Mouse (Mus musculus): Measurements from ENCODE around the gene Slc35e3. TPM values are rescaled to one million over a fixed set of nuclear protein-coding genes. Genes with fewer than 3 reads are reported as not detected.
"Not testable (repeated sequence)": the region's sequence is repeated elsewhere in the genome, so short reads cannot be mapped to it uniquely, and the experiment has no call there.

Slc35e3 gene
- total RNA-seq, 1 experiment from 2014 or later = 10.3 TPM

DNA sequence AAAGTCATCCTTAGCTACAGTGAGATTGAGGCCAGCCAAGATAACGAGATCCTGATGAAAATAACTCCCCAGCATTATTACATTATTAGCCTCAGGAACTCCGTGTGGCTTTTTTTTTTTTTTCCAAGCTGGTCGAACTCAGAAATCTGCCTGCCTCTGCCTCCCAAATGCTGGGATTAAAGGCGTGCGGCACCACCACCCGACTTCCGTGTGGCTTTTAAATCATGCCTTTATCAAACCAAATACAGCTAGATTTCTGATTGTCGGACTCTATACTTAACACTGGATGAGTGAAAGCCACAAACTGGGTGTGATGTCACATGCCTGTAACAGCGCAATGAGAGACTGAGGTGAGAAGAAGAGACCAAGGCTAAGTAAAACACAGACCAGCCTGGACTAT is 33.3 kb downstream of the Slc35e3 start:
- ATAC-seq (replicated peaks in 1 of 2; ENCODE audit: insufficient read depth in 1 of 2, low FRiP score in 2 of 2, low TSS enrichment in 1 of 2, low read depth in 1 of 2, poor library complexity in 2 of 2, severe bottlenecking in 2 of 2) = no peak

DNA sequence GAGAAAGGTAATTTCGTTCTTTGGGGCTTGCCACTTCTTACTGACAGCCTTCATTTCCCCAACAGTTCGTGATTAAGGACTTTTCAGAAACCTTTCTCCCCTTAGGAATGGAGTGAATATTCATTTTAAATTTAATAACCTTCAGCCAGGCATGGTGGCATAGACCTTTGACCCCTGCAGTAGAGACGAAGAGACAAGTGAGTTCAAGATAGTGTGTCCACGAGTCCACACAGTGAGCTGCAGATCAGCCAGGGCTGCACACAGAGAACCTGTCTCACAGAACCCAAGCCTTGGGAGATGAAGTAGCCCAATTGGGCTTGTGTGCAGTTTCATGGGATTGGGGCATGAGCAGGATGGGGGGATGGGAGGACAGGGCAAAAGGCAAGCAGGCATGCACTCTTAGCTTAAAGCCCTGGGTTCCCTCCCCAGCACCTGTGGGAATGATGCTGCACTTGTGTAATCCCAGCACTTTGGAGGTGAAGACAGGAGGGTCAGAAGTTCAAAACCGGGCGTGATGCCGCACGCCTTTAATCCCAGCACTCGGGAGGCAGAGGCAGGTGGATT is 33.9 kb downstream of the Slc35e3 start:
- ATAC-seq (replicated peaks in 1 of 2; ENCODE audit: insufficient read depth in 1 of 2, low FRiP score in 2 of 2, low TSS enrichment in 1 of 2, low read depth in 1 of 2, poor library complexity in 2 of 2, severe bottlenecking in 2 of 2) = no peak

DNA sequence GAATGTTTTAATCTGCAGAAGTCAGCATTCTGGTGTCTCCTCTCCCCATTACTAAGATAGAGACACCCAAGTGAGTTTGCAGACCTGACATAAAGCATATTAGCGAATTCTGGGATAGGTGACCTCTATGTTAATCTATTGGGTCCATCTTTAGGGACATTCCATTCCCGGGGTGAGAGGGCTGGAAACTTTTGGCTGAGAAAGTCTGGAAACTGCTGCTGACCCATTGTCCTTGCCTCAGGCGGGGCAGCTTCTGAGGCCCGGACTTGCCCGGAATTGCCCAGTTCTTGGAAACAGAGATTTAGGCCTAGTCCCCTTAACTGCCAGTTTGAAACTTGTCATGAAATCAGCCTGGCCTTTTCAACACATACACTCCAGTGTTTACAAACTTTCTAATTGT is 34.8 kb downstream of the Slc35e3 start:
- no peak for ATAC-seq (replicated peaks in 1 of 2; ENCODE audit: insufficient read depth in 1 of 2, low FRiP score in 2 of 2, low TSS enrichment in 1 of 2, low read depth in 1 of 2, poor library complexity in 2 of 2, severe bottlenecking in 2 of 2)

DNA sequence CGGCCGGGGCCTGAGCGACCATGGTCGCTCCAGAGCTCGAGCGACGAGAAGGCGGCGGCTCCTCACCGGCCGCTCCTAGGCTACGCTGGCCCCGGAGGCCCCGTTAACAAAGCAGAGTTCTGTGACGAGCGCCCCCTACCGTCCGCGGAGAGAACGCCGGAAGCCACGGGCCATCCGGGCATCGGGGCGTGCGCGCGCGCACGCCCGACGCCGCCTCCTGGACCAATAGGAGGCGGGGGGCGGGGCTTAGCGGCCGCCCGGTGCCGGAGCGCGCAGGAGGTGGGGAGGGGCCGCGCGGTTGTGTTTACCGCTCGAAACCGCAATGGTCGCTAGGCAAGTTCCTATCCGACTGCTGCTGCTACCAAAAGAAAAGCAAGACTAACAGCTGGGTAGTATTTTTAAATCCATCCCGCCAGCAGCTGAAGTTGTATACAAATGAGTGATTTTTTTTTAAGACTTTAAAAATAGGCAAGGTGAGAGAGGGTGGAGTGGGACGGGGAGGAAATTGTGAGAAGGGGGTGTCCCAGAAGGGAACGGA is 35.5 kb downstream of the Slc35e3 start, which contains the start of gene Mdm2:
Mdm2 (minus strand) TSS at position 155 of the 538 bp plus-strand sequence.
- ATAC-seq (replicated peaks in 1 of 2; ENCODE audit: insufficient read depth in 1 of 2, low FRiP score in 2 of 2, low TSS enrichment in 1 of 2, low read depth in 1 of 2, poor library complexity in 2 of 2, severe bottlenecking in 2 of 2) = peak; percentile 82 to 83

DNA sequence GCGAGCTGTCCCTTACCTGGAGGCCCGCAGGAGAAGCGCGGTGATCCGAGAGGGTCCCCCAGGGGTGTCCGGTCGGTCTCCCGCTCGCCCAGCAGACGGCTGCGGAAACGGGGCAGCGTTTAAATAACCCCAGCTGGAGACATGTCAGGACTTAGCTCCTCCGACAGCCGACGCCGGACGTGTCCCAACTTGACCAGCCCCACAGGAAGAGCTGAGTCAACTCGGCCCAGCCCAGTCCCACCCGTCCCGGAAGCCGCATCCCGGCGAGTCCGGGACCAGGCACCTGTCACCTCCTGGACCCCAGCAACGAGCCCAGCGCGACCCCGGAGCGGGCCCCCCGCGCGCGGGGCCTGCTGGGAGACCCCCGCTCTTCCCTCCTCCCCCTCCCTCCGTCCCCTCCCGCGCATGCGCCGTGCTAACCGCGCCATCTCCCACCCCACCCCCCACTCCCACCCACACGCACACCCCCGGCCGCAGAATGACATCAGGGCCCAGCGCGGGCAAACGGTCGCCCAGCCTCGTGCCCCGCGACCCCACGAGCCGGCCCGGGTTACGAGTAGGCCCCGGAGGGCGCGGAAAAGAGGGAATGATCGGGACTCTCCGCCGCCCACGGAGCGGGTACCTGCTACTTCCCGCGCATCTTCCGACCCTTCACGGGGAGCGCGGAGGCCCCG is 36.1 kb downstream of the Slc35e3 start:
- ATAC-seq (replicated peaks in 1 of 2; ENCODE audit: insufficient read depth in 1 of 2, low FRiP score in 2 of 2, low TSS enrichment in 1 of 2, low read depth in 1 of 2, poor library complexity in 2 of 2, severe bottlenecking in 2 of 2) = peak; percentile 30 to 55; a peak in 3 of 4 replicates

DNA sequence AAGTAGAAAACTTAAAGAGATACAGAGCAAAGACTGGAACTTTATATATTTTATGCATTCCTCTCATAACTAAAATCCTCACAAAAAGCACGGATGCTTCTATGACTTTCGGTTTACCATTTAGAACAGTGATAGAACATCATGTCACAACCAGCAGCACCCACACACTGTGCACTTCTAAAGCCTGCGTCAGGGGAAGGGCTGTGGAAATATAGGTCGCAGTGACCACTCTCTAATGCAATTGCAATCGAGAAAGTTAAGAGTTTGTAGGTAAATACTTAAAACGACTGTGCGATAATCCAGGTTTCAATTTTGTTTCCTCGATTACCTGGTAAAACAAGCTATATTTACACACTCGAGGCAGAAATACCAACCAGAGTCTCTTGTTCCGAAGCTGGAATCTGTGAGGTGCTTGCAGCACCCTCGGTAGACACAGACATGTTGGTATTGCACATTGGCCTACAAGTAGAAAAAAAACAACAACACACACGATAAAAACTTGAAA is 36.8 kb downstream of the Slc35e3 start:
- no peak for ATAC-seq (replicated peaks in 1 of 2; ENCODE audit: insufficient read depth in 1 of 2, low FRiP score in 2 of 2, low TSS enrichment in 1 of 2, low read depth in 1 of 2, poor library complexity in 2 of 2, severe bottlenecking in 2 of 2)

DNA sequence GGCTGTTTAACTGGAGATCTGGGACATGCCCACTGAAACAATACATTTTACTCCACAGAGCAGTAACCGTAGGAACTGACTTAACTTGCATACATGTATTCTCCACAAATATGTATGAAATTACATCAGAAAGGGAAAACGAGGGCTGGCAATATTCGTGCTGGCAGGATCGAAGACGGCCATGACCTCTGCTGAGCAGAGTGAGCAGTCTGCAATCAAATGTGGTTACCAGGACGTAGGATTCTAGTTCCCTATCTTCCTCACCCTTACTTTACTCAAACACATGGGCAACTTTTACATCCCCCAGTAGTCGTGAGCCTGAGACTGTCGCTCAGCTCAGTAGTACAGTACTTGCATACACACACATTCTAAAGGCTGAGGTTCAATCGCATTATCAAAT is 37.3 kb downstream of the Slc35e3 start:
- no peak for ATAC-seq (replicated peaks in 1 of 2; ENCODE audit: insufficient read depth in 1 of 2, low FRiP score in 2 of 2, low TSS enrichment in 1 of 2, low read depth in 1 of 2, poor library complexity in 2 of 2, severe bottlenecking in 2 of 2)

DNA sequence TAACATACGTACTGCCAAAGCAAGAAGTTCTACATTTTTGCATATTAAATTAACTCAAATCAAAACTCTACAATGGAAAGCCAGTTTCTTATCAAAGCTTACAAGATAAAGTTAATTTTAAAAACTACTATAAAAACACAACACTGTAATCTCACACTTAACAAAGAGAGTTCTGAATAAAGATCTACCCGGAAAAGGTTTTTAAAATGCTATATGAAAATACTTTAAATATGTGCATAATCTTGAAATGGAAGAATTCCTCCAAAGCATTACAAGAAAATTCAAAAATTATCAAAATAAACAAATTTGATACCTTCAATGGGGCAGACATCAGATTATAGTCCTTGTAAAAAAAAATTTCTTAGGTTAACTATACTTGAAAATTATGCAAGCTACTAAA is 37.8 kb downstream of the Slc35e3 start:
- no peak for ATAC-seq (replicated peaks in 1 of 2; ENCODE audit: insufficient read depth in 1 of 2, low FRiP score in 2 of 2, low TSS enrichment in 1 of 2, low read depth in 1 of 2, poor library complexity in 2 of 2, severe bottlenecking in 2 of 2)

DNA sequence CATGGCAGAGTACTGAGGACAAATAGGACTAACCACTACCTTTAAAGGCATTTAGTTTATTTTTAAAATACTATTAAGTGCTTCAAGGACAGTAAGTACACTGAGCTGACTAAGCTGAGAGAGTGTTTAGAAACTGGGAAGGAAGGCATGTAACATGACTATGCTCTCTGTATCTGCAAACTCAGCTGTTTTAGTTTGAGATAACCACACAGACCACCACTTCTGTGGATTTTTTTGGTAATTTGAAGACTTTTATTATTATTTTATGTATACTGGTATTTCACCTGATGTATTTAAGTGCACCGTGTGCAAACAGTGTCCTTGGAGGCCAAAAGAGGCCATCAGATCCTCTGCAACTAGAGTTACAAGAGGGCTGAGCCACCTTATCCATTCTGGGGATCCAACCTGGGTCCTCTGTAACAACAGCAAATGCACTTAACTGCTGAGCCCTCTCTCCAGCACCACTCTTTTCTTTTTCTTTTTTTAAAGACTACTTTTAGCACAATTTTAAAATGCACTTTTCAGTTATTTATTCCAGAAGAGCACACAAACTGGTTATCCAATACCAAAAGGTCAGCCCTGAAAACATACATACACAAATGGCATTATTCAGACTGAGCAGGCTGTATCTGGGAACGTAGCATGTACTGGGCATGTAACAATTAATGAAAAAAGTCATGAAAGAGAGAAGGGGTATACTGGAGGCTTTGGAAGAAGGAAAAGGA is 38.9 kb downstream of the Slc35e3 start:
- no peak for ATAC-seq (replicated peaks in 1 of 2; ENCODE audit: insufficient read depth in 1 of 2, low FRiP score in 2 of 2, low TSS enrichment in 1 of 2, low read depth in 1 of 2, poor library complexity in 2 of 2, severe bottlenecking in 2 of 2)

DNA sequence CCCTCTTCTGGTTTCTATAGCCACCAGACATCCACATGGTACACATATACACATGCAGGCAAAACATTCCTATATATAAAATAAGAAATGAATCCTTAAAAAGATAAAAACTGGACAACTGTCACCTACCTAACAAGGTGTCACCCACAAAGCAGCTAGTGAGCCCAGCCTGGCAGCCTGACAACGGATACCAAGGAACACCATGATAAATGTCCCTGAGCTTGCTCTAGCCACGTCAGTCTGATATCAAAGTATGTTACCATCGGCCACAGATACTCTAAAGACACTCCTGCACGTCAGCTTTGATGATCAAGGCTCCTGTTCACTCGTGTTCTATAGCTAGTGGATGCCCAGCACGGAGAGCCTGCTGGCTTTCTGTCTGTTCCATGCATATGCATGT is 39.7 kb downstream of the Slc35e3 start:
- no peak for ATAC-seq (replicated peaks in 1 of 2; ENCODE audit: insufficient read depth in 1 of 2, low FRiP score in 2 of 2, low TSS enrichment in 1 of 2, low read depth in 1 of 2, poor library complexity in 2 of 2, severe bottlenecking in 2 of 2)

DNA sequence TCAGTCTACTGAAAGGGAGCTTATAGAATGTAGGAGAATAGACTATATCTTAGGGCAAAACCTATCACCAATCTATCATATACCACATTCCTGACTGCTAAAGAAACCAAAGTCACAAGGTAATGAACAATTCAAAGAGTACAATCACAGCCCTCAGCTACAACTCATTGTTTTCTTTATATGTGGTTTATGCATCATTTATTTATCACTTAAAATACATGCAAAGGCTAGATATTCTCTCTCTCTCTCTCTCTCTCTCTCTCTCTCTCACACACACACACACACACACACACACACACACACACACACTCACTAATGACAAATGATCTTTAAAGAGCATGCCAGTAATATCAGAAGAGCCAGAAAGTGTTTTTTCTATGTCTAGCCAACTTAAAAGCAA is 40.4 kb downstream of the Slc35e3 start:
- ATAC-seq (replicated peaks in 1 of 2; ENCODE audit: insufficient read depth in 1 of 2, low FRiP score in 2 of 2, low TSS enrichment in 1 of 2, low read depth in 1 of 2, poor library complexity in 2 of 2, severe bottlenecking in 2 of 2) = no peak

DNA sequence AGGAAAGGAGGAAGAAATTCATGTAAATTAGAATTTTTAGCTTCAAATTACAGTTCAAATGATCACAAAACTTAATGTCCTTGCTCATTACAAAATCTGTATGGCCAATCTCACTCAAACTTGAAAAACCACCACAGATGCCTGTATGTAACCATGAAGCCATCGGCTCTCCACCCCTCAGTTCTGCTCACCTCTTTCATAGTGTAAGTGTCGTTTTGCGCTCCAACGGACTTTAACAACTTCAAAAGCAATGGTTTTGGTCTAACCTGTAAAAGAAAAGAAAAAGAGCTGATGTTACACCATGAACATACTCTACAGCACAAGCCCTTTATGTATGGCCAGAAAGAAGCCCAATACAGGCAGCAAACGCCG is 41.2 kb downstream of the Slc35e3 start:
- ATAC-seq (replicated peaks in 1 of 2; ENCODE audit: insufficient read depth in 1 of 2, low FRiP score in 2 of 2, low TSS enrichment in 1 of 2, low read depth in 1 of 2, poor library complexity in 2 of 2, severe bottlenecking in 2 of 2) = no peak

DNA sequence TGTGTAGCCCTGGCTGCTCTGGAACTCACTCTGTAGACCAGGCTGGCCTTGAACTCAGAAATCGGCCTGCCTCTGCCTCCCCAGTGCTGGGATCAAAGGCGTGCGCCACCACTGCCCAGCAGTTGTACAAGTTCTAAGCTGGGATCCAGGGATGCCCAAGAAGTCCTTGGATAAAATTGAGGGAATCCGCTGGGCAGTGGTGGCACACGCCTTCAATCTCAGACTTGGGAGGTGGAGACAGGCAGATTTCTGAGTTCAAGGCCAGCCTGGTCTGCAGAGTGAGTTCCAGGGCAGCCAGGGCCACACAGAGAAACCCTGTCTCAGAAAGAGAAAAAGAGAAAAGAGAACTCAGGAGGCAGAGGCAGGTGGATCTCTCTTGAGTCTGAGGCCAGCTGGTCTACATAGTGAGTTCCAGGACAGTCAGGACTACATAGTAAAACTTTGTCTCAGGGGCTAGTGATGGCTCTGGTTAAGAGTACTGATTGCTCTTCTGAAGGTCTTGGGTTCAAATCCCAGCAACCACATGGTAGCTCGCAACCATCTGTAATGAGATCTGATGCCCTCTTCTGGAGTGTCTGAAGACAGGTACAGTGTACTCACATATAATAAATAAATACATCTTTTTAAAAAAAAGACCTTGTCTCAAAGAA is 41.7 kb downstream of the Slc35e3 start:
- ATAC-seq (replicated peaks in 1 of 2; ENCODE audit: insufficient read depth in 1 of 2, low FRiP score in 2 of 2, low TSS enrichment in 1 of 2, low read depth in 1 of 2, poor library complexity in 2 of 2, severe bottlenecking in 2 of 2) = not testable (repeated sequence)

DNA sequence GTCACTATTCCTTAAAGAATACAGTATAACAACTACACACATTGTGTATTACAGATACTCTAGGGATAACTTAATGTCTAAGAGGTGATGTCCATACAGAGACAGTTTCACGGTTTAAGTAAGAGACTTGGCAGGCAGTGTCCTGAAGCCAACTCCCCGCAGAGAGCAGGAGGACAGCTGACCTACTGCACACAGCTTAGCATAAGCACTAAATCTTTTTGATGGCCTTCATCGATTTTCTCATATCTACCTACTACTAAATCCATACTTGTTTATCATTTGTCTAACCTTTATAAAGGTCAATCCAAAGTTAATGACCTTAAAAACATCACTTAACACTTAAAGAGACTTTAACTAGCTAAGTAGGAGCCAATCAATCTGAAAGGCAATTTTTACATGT is 42.7 kb downstream of the Slc35e3 start:
- no peak for ATAC-seq (replicated peaks in 1 of 2; ENCODE audit: insufficient read depth in 1 of 2, low FRiP score in 2 of 2, low TSS enrichment in 1 of 2, low read depth in 1 of 2, poor library complexity in 2 of 2, severe bottlenecking in 2 of 2)

DNA sequence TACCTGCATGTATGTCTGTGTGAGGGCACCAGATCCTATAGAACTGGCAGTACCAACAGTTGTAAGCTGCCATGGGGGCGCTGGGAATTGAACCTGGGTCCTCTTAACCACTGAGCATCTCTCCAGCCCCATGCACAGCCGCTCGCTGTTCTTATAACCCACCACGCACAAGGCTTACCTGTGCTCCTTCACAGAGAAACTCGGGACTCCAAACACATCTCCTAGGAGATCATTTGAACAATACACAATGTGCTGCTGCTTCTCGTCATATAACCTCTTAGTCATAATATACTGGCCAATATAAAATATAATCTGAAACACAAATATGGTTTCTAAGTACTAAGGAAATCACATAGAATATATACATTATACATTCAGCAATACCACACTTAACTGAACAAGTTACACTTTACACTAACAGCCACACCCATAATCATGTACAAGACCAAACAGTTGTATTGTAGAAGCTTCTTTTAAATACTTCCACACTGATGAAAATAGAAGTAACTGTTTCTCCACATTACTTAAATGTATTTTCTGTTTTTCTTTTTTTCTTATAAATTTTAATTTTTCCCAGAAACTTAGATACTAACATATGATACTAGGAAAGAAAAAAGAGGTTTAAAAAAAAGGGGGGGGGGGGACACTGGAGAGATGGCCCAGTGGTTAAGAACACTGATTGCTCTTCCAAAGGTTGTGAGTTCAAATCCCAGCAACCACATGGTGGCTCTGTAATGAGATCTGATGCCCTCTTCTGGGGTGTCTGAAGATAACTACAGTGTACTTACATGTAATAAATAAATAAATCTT is 43.9 kb downstream of the Slc35e3 start:
- no peak for ATAC-seq (replicated peaks in 1 of 2; ENCODE audit: insufficient read depth in 1 of 2, low FRiP score in 2 of 2, low TSS enrichment in 1 of 2, low read depth in 1 of 2, poor library complexity in 2 of 2, severe bottlenecking in 2 of 2)

DNA sequence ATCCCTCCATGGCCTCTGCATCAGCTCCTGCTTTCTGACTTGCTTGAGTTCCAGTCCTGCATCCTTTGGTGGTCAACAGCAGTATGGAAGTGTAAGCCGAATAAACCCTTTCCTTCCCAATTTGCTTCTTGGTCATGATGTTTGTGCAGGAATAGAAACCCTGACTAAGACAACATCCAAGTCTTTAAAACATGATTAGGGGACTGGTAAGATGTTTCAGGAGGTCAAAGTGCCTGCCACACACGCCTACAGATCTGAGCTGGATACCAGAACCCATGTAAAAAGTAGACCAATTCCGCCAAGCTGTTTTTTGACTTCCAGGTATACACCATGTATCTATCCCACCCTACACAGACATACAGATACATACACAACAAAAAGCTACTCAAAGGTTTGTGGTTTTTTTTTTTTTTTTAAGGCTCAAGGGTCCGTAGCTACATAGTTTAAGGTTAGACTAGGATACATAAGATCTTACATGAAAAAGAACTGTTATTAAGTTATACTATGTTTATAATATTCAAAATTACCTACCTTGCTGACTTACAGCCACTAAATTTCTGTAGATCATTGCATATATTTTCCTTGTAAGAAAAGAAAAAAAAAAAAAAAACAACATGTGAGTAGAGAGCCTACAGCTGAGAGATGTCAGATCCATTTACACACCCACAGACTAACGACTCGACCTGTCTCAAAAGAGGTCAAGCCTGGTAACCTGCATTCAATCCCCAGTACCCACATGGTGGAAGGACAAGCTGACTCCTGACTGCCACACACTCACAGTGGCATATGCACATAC is 44.9 kb downstream of the Slc35e3 start:
- no peak for ATAC-seq (replicated peaks in 1 of 2; ENCODE audit: insufficient read depth in 1 of 2, low FRiP score in 2 of 2, low TSS enrichment in 1 of 2, low read depth in 1 of 2, poor library complexity in 2 of 2, severe bottlenecking in 2 of 2)

All from hematopoietic stem cell, adult 5-6 weeks (primary cell).